Mouse (Mus musculus): Measurements from ENCODE around the gene Wdr82.

Wdr82 gene

GRCm38 (mm10) chr9:106227790-106228429 lies 57.2 kb downstream of the Wdr82 start:
- no peak for DNase-seq

GRCm38 (mm10) chr9:106230051-106230733 lies 59.5 kb downstream of the Wdr82 start:
- no peak for DNase-seq

GRCm38 (mm10) chr9:106230734-106231106 lies 60.0 kb downstream of the Wdr82 start:
- DNase-seq = no peak

- no peak for DNase-seq
These were observed 60.5 kb downstream of the Wdr82 start for GRCm38 (mm10) chr9:106231220-106231619.

GRCm38 (mm10) chr9:106231816-106232215 lies 61.1 kb downstream of the Wdr82 start:
- no peak for DNase-seq

GRCm38 (mm10) chr9:106232956-106233355 lies 62.2 kb downstream of the Wdr82 start:
- DNase-seq = no peak

GRCm38 (mm10) chr9:106233953-106234352 lies 63.2 kb downstream of the Wdr82 start:
- no peak for DNase-seq

GRCm38 (mm10) chr9:106235194-106235830 lies 64.6 kb downstream of the Wdr82 start:
- no peak for DNase-seq

GRCm38 (mm10) chr9:106236156-106236817 lies 65.6 kb downstream of the Wdr82 start:
- no peak for DNase-seq

- no peak for DNase-seq
These were observed 66.1 kb downstream of the Wdr82 start for GRCm38 (mm10) chr9:106236818-106237211.

- DNase-seq = no peak
These were observed 66.7 kb downstream of the Wdr82 start for GRCm38 (mm10) chr9:106237401-106237800.

- DNase-seq = no peak
These were observed 67.2 kb downstream of the Wdr82 start for GRCm38 (mm10) chr9:106237878-106238277.

Measured in cerebellum, adult 18-20 months (tissue).